Mouse (Mus musculus) G1E (cell line): ENCODE data around the gene Rps10. TPM values are rescaled to one million over a fixed set of nuclear protein-coding genes. Genes with fewer than 3 reads are reported as not detected.

ENCODE experiments used
- ATAC-seq: 2 replicates; pipeline ENCODE4 v1.8.0; 2016; ENCODE audit warnings: mild to moderate bottlenecking; ENCODE audit not compliant: insufficient number of reproducible peaks, poor library complexity, low FRiP score, severe bottlenecking; ENCODE audit errors: extremely low read depth
- DNase-seq: peaks from one replicate; pipeline ENCODE4 v3.0.0; 2012; ENCODE audit warnings: low spot score
- H3K27me3 ChIP-seq: 2 replicates; pipeline ENCODE4 v1.6.1; 2012; ENCODE audit warnings: mild to moderate bottlenecking, low read length, inconsistent platforms; ENCODE audit not compliant: insufficient read depth
- H3K36me3 ChIP-seq: replicated peaks from 2 replicates; pipeline ENCODE3; 2012; ENCODE audit warnings: mild to moderate bottlenecking, inconsistent platforms
- H3K4me1 ChIP-seq: 2 replicates; pipeline ENCODE4 v1.6.1; 2012; ENCODE audit warnings: low read depth, low read length, inconsistent platforms, mixed read lengths; ENCODE audit not compliant: insufficient read depth
- H3K4me3 ChIP-seq: 2 replicates; pipeline ENCODE4 v1.5.1; 2012; ENCODE audit warnings: low read depth, mild to moderate bottlenecking, inconsistent platforms, low read length, moderate library complexity, mixed read lengths
- H3K9me3 ChIP-seq: replicated peaks from 2 replicates; pipeline ENCODE4 v1.6.1; 2012; ENCODE audit warnings: inconsistent platforms
- CTCF ChIP-seq: IDR thresholded peaks from 2 replicates; pipeline ENCODE4 v1.5.1; 2012; ENCODE audit warnings: low read depth, low read length, inconsistent platforms, mixed read lengths
- GATA1 ChIP-seq: IDR thresholded peaks from 2 replicates; pipeline ENCODE4 v1.6.1; 2012; ENCODE audit warnings: borderline replicate concordance, low read length, inconsistent platforms, mixed read lengths
- GATA2 ChIP-seq: IDR thresholded peaks from 2 replicates; pipeline ENCODE4 v1.6.1; 2012; ENCODE audit warnings: low read depth, low read length, inconsistent platforms, borderline replicate concordance
- POLR2AphosphoS5 ChIP-seq: IDR thresholded peaks from 2 replicates; pipeline ENCODE4 v1.6.1; 2012; ENCODE audit warnings: low read depth, low read length, inconsistent platforms; ENCODE audit not compliant: insufficient replicate concordance
- TAL1 ChIP-seq: conservative IDR thresholded peaks from 2 replicates; pipeline ENCODE4 v1.6.1; 2012; ENCODE audit warnings: low read depth, low read length, inconsistent platforms, mixed read lengths
- polyA plus RNA-seq: library from polyadenylated mRNA; stranded (reverse); fragments of >175 nt; gene quantifications from 2 replicates; pipeline ENCODE4 v1.2.3, GENCODE M21; 2012
- total RNA-seq, 2 experiments: library from RNA; stranded (forward) in 1 of 2; stranded (reverse) in 1 of 2; fragments of 200-1000 nt in 1 of 2; fragments of >200 nt in 1 of 2; fragmentation: Nextera tagmentation in 1 of 2; gene quantifications; 2 replicates each; pipeline ENCODE4 v1.2.3; 2014 to 2017

Gene Rps10
- total and polyA plus RNA-seq, 3 experiments: 2,438 to 3,635 (median 2,816) TPM

DNA sequence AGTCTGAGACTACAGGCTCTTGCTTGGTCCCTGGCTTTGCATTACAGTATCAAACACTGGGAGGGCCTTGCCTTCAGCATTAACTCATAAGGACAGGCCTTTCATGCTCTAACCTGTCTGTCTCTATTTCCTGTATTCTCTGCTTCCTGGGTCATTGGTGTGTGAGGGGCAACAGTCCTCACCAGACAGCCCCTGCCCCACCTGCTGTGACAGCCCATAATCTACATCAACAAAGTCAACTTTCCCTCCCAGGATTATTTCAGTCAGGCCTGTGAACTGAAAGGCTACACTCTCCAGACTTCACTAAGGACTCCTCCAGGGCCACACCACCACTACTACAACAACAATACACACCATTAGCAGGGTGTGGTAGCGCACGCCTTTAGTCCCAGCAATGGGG, 33.4 kb downstream of the Rps10 start:
- Histone ChIP-seq H3K4me3 (no peak overlapping the region), H3K4me1 (peaks cover 51% of the 10 kb centered on the region), H3K36me3 (peaks cover 77% of the 10 kb centered on the region), H3K9me3 (no peaks in the 10 kb centered on the region), H3K27me3 (no peaks in the 10 kb centered on the region)
- no peak for DNase-seq
- no peak for ATAC-seq
- TF ChIP-seq TAL1: no peak

GRCm38 (mm10) chr17:27600869-27601268, 35.6 kb downstream of the Rps10 start:
- H3K4me1 ChIP-seq: peaks cover 52% of the 10 kb centered on the region
- DNase-seq: no peak
- H3K4me3 ChIP-seq: no peak overlapping the region
- H3K27me3 ChIP-seq: no peaks in the 10 kb centered on the region
- peaks cover 78% of the 10 kb centered on the region for H3K36me3 ChIP-seq
- no peaks in the 10 kb centered on the region for H3K9me3 ChIP-seq
- no peak for ATAC-seq
- TF ChIP-seq CTCF (no peak), POLR2AphosphoS5 (no peak), GATA1 (no peak), TAL1 (no peak), GATA2 (no peak)

GRCm38 (mm10) chr17:27600286-27600685, 36.2 kb downstream of the Rps10 start:
- peaks cover 80% of the 10 kb centered on the region for H3K36me3 ChIP-seq
- ATAC-seq: no peak
- H3K4me1 ChIP-seq: peaks cover 53% of the 10 kb centered on the region
- no peaks in the 10 kb centered on the region for H3K27me3 ChIP-seq
- no peak overlapping the region for H3K4me3 ChIP-seq
- no peak for DNase-seq
- no peaks in the 10 kb centered on the region for H3K9me3 ChIP-seq
- TF ChIP-seq CTCF (no peak), GATA1 (no peak), POLR2AphosphoS5 (no peak), TAL1 (no peak), GATA2 (no peak)

DNA sequence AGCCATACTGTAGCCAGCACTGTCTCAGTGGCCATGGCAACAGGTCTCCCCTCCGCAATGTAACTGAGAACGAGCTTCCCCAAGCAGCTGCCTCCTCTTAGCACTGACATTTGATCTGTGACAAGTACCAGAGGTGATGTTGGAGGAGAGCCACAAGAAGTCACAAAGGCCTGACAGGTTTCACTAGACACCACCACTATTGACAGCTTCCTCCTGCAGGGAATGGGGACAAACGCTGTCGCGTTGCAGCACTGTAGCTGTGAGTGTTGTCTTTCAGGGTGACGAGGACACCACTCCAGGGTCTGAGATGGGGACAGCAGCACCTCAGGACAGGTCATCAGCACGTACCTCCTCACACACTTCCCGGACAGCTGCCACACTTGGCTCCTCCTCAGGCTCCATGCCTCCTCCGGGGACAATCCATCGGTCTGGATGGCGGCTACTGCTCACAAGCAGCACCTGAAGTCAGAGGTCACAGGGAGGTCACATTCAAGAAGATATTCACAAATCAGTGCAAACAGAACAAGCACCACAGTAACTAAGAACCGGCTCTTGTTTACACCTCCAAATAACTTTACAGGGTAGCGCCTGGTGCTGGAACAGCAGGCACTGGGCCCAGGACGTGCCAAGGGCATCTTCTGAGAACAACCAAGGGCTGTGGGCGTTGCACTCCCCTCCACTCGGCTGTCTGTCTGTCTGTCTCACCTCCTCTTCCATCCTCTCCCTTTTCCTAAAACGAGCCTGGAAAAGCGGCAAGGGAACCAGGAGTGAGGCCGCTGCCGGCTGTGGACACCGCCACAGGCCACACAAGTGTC, 39.9 kb downstream of the Rps10 start:
- H3K4me3 ChIP-seq: no peak overlapping the region
- TF ChIP-seq GATA1 (no peak), POLR2AphosphoS5 (no peak), CTCF (no peak)

GRCm38 (mm10) chr17:27595659-27596375, 40.7 kb downstream of the Rps10 start:
- Histone ChIP-seq H3K4me1 (peaks cover 30% of the 10 kb centered on the region), H3K4me3 (no peak overlapping the region), H3K9me3 (no peaks in the 10 kb centered on the region), H3K27me3 (no peaks in the 10 kb centered on the region), H3K36me3 (peaks cover 79% of the 10 kb centered on the region)
- TF ChIP-seq POLR2AphosphoS5 (no peak), GATA2 (no peak), GATA1 (no peak), CTCF (no peak), TAL1 (no peak)
- DNase-seq (no peak), ATAC-seq (no peak)

More for the DNA sequence above, 39.9 kb downstream of the Rps10 start:
- Histone ChIP-seq H3K36me3 (peaks cover 78% of the 10 kb centered on the region), H3K27me3 (no peaks in the 10 kb centered on the region), H3K9me3 (no peaks in the 10 kb centered on the region), H3K4me1 (peaks cover 31% of the 10 kb centered on the region)
- DNase-seq (no peak), ATAC-seq (no peak)

DNA sequence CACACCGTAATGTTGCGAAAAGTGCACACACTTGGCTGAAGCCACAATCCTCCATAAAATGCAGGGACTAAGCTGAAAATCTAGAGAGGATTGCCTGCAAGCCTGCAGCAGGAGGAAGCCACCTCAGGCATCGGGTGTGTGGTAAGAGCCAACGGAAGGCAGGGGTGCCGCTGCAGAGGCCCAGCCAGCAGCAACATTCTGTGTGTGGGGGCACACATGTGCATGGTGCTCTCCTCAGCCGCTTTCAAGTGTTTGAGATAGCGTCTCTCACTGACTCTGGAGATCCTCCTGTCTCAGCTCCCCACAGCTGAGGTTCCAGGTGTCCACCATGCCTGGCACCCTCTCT, 43.9 kb downstream of the Rps10 start:
- DNase-seq: no peak
- TF ChIP-seq POLR2AphosphoS5: no peak
- no peak for TF ChIP-seq GATA2
- no peak for TF ChIP-seq TAL1
- no peak for TF ChIP-seq GATA1
- no peak for TF ChIP-seq CTCF
- ATAC-seq: no peak
- Histone ChIP-seq H3K9me3 (no peaks in the 10 kb centered on the region), H3K4me3 (no peak overlapping the region), H3K27me3 (no peaks in the 10 kb centered on the region), H3K36me3 (peaks cover 93% of the 10 kb centered on the region), H3K4me1 (peaks cover 50% of the 10 kb centered on the region)
